Mouse (Mus musculus): ENCODE measurements around the gene Zfp507. TPM values are rescaled to one million over a fixed set of nuclear protein-coding genes. Genes with fewer than 3 reads are reported as not detected.
A peak's percentile ranks its signal among the peaks of the same experiment; 100 is the strongest.

Zfp507 gene
- 15.4 and 19.9 TPM in 2 replicates for polyA plus RNA-seq (2016; fragmentation: Nextera tagmentation; extraction: Ambion mirVana)

DNA sequence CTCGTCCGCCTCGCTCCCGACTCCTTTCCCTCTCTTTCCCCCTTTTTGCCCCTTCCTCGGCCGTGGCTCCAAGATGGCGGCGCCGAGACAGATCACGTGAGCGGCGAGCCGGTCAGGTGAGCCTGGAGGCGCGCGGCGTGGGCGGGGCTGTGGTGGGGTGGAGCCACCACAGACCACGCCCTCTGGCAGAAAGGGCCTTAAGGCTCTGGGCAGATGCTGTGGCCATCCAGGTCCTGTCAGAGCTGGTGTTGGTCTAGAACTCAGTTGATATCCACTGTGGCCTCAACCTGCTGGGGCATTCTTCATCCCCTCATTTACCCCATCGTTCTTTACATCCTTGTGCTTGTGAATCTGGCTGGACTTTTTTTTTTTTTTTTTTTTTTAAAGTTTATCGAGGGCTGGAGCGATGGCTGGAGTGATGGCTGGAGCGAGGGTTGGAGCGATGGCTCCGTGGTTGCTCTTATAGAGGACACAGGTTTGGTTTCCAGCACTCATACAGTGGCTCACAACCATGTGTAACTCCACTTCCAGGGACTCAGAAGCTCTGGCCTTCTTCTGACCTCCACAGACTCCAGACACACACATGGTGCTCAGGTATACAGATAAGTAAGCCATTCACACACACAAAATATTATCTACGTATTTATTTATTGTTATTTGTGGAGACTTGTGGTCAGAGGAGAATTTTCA lies at the start of gene Zfp507:
Zfp507 (minus strand) TSS at position 98 of the 690 bp plus-strand sequence.
- peak within 1 kb of the TSS; percentile 96 for H3K27ac ChIP-seq
- peaks cover 15% of the 10 kb centered on the region for H3K4me1 ChIP-seq (replicated peaks)

DNA sequence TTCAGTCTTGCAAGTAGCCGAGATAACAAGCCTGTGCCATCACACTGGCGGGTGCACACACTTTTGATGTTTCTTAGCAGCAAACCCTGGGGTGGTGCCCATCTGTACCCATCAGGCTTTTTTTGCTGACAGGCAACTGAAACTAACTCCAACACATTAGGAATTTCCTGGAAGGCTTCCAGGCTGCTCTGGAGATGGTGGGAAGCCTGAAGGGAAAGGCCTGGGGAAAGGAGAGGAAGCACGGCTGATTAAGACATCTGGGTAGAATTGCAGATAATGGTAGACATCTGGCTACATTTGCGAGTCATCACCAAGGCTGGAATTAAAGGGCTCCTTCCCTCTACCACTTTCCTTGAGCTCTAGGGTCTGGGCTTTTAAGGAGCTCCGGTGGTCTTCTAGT lies 47.6 kb upstream of the Zfp507 start:
- Histone ChIP-seq H3K4me1 (replicated peaks) (no peaks in the 10 kb centered on the region), H3K36me3 (no peaks in the 10 kb centered on the region)
- DNase-seq (ENCODE audit: low spot score): no peak

More for the DNA sequence above, at the start of gene Zfp507:
- no peaks in the 10 kb centered on the region for H3K9me3 ChIP-seq
- 20% methylated on average over 26 of the region's 26 CpGs for WGBS
- H3K27me3 ChIP-seq (ENCODE audit: insufficient read depth, poor library complexity, severe bottlenecking): no peaks in the 10 kb centered on the region
- peak; percentile 92 for DNase-seq (ENCODE audit: low spot score)
- H3K4me3 ChIP-seq: peak within 1 kb of the TSS; percentile 86
- H3K36me3 ChIP-seq: peaks cover 33% of the 10 kb centered on the region

DNA sequence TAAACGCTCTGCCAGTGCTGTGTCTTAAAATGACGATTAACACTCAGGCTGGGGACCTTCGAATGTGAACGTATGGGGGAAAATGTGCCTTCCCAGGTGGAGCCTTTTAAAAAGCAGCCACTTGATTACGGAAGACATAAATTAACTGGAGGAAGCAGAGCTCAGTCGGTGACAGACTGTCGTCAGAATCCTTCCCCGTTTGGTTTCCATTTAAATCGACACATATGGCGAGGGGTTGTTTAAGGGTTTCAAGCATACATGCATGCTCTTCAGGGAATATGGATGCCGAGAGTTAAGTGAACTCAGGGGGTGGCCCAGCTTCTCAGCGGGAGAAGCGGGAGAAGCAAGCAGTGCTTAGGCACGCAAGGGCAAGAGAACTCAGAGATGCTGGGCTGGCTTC lies 45.7 kb upstream of the Zfp507 start:
- H3K4me3 ChIP-seq: no peak overlapping the region
- no peaks in the 10 kb centered on the region for H3K9me3 ChIP-seq
- no peak overlapping the region for H3K27ac ChIP-seq
- no peak for DNase-seq (ENCODE audit: low spot score)
- 66% methylated on average over 14 of the region's 14 CpGs for WGBS
- H3K4me1 ChIP-seq (replicated peaks): no peaks in the 10 kb centered on the region
- no peaks in the 10 kb centered on the region for H3K27me3 ChIP-seq (ENCODE audit: insufficient read depth, poor library complexity, severe bottlenecking)
- no peaks in the 10 kb centered on the region for H3K36me3 ChIP-seq

More for the DNA sequence above, 47.6 kb upstream of the Zfp507 start:
- H3K27me3 ChIP-seq (ENCODE audit: insufficient read depth, poor library complexity, severe bottlenecking): no peaks in the 10 kb centered on the region
- no peak overlapping the region for H3K4me3 ChIP-seq
- no peak overlapping the region for H3K27ac ChIP-seq
- no peaks in the 10 kb centered on the region for H3K9me3 ChIP-seq
- 89% methylated on average over 5 of the region's 5 CpGs for WGBS

DNA sequence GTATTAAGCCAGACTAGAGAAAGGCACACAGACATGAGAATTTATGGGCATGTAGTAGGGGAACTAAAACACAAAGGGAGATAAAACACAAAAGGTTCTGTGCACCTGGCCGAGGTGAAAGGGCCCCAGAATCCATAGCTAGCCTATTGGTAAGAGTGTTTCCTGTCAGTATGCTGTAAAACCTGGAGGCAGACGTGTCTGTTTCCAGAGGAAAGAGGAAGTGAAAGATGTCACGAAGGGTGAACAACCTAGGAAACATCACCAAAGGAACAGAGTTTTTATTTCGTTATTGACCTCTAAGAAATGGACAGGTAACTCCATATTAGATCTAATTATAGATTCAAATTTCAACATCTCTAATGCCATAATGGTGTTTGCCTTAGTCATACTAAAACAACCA lies 37.7 kb upstream of the Zfp507 start:
- DNase-seq (ENCODE audit: low spot score): no peak
- Histone ChIP-seq H3K27me3 (ENCODE audit: insufficient read depth, poor library complexity, severe bottlenecking) (no peaks in the 10 kb centered on the region), H3K9me3 (no peaks in the 10 kb centered on the region), H3K36me3 (no peaks in the 10 kb centered on the region), H3K4me1 (replicated peaks) (0 out of 2 replicates have a peak, but pooled peaks cover 6% of the 10 kb centered on the region), H3K27ac (no peak overlapping the region), H3K4me3 (no peak overlapping the region)
- WGBS: 88% methylated on average over 4 of the region's 4 CpGs

DNA sequence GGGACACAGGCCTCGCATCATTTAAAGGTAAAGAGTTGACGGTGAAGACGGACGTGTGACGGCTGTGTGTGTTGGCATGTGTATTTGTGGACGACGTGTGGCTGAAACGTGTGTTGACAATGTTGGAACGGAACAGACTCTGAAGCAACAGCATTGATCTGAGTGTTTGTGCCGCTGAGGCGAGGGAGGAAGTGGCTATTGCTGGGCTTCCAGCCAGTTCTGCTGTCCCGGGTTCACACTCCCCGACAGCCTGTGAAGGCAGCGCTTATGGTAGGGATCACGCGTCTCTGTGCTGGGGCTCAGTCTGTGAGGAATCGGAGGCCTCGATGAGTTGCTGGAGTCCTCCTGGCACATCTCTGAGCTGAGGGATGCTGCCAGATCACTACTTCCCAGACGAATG lies 34.0 kb upstream of the Zfp507 start:
- DNase-seq (ENCODE audit: low spot score): no peak
- H3K27me3 ChIP-seq (ENCODE audit: insufficient read depth, poor library complexity, severe bottlenecking): no peaks in the 10 kb centered on the region
- H3K9me3 ChIP-seq: no peaks in the 10 kb centered on the region
- no peak overlapping the region for H3K4me3 ChIP-seq
- H3K4me1 ChIP-seq (replicated peaks): 0 out of 2 replicates have a peak, but pooled peaks cover 6% of the 10 kb centered on the region
- H3K36me3 ChIP-seq: no peaks in the 10 kb centered on the region
- WGBS: 81% methylated on average over 19 of the region's 19 CpGs
- no peak overlapping the region for H3K27ac ChIP-seq

DNA sequence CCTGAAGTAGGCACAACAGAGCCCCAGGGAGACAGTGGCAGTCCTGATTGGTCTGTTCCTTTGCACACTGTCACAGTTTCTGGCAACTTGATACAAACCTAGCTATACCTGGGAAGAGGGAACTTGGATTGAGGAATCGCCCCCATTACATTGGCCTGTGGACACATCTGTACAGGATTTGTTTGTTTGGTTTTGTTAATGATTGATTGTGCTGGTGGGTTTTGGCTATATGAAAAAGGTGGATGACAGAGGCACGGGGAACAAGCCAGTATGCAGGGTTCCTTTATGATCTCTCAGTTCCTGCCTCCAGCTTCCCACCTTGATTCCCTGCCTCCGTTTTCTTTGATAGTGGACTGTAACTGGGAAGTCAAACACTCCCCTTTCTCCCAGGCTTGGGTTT lies 33.6 kb upstream of the Zfp507 start:
- no peak for DNase-seq (ENCODE audit: low spot score)
- no peak overlapping the region for H3K27ac ChIP-seq
- H3K27me3 ChIP-seq (ENCODE audit: insufficient read depth, poor library complexity, severe bottlenecking): no peaks in the 10 kb centered on the region
- no peaks in the 10 kb centered on the region for H3K9me3 ChIP-seq
- no peaks in the 10 kb centered on the region for H3K36me3 ChIP-seq
- WGBS: 82% methylated on average over 3 of the region's 3 CpGs
- no peak overlapping the region for H3K4me3 ChIP-seq
- 0 out of 2 replicates have a peak, but pooled peaks cover 6% of the 10 kb centered on the region for H3K4me1 ChIP-seq (replicated peaks)

DNA sequence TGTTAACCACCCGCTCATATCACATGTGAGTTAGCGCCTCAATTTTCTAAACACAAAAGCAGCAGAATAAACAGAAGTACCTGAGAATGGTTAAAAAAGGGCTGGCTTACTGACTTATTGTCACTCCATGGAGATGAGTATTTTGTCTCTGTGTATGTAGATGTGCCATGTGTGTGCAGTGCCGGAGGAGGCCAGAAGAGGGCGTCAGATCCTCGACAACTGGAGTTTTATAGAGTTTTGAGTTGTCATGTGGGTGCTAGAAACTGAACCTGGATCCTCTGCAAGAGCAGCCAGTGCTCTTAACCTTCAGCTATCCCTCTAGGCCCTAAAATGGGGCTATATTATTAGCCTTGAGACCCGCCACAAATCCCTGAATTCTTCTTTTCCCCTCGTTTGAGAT lies 27.3 kb upstream of the Zfp507 start:
- H3K4me3 ChIP-seq: no peak overlapping the region
- H3K9me3 ChIP-seq: no peaks in the 10 kb centered on the region
- no peak for DNase-seq (ENCODE audit: low spot score)
- no peak overlapping the region for H3K27ac ChIP-seq
- 89% methylated on average over 7 of the region's 7 CpGs for WGBS
- H3K27me3 ChIP-seq (ENCODE audit: insufficient read depth, poor library complexity, severe bottlenecking): no peaks in the 10 kb centered on the region
- H3K36me3 ChIP-seq: no peaks in the 10 kb centered on the region
- no peaks in the 10 kb centered on the region for H3K4me1 ChIP-seq (replicated peaks)

DNA sequence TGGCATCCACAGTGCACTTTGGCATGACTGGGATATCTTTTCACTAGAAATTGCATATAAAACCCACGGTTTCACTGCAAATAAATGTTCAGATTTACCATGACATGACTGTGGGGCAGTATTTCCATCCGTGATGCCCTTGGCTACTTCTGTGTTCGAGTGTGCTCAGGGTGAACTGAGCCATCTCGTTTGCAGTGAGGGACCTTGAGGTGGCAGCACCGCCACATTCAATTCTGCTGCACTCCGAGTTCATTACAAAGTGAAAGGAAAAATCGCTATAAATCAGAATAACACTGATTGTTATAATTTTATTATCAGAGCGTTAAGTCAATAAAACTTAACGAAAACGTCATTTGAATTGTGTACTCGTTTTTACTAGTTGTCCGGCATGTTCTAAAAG lies 21.1 kb upstream of the Zfp507 start:
- Histone ChIP-seq H3K4me3 (no peak overlapping the region), H3K4me1 (replicated peaks) (no peaks in the 10 kb centered on the region), H3K36me3 (no peaks in the 10 kb centered on the region), H3K27me3 (ENCODE audit: insufficient read depth, poor library complexity, severe bottlenecking) (no peaks in the 10 kb centered on the region), H3K9me3 (0 out of 2 replicates have a peak, but pooled peaks cover 6% of the 10 kb centered on the region), H3K27ac (no peak overlapping the region)
- no peak for DNase-seq (ENCODE audit: low spot score)
- WGBS: 85% methylated on average over 12 of the region's 12 CpGs

DNA sequence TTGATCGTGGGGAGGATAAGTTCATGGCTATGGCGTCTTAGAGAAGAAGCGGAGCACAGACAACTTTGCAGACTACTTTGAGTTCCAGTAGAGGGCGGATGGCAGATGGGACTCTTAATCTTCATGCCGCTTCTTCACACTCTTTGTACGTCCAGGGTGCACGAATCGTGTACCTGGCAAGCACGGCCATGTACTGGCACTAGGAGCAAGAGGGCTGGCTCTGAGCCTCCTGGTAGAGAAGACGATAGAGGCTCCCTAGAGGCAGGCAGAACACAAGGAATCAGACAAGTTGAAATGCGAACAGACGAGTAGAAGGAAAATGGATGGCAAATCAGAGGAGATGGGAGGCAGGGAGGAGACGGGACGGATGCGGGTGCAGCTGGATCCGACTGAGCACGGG lies 19.5 kb upstream of the Zfp507 start:
- Histone ChIP-seq H3K9me3 (0 out of 2 replicates have a peak, but pooled peaks cover 6% of the 10 kb centered on the region), H3K27me3 (ENCODE audit: insufficient read depth, poor library complexity, severe bottlenecking) (no peaks in the 10 kb centered on the region), H3K4me3 (no peak overlapping the region), H3K4me1 (replicated peaks) (no peaks in the 10 kb centered on the region), H3K36me3 (no peaks in the 10 kb centered on the region), H3K27ac (no peak overlapping the region)
- 89% methylated on average over 17 of the region's 17 CpGs for whole genome bisulfite sequencing
- no peak for DNase-seq (ENCODE audit: low spot score)

DNA sequence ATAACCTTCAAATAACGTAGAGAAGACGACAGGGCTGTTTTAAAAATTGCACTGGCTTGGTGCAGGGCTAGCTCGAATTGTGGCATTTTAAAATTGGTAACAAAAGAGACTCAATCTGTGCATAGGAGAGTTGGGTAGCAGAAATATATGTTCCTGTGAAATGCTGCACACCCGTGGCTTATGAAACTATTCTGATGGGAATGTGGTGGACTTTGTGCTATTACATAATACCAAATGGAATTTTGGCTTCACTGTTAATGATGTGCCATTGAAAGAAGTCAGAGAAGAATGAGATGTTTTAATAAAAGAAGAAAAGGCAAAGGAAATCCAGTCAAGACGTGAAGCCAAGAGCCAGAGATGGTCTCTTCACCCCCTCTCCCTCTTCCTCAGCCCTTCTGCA lies 18.6 kb upstream of the Zfp507 start:
- DNase-seq (ENCODE audit: low spot score): no peak
- WGBS: 87% methylated on average over 5 of the region's 5 CpGs
- Histone ChIP-seq H3K27ac (no peak overlapping the region), H3K4me3 (no peak overlapping the region), H3K27me3 (ENCODE audit: insufficient read depth, poor library complexity, severe bottlenecking) (no peaks in the 10 kb centered on the region), H3K9me3 (0 out of 2 replicates have a peak, but pooled peaks cover 6% of the 10 kb centered on the region), H3K4me1 (replicated peaks) (no peaks in the 10 kb centered on the region), H3K36me3 (no peaks in the 10 kb centered on the region)

DNA sequence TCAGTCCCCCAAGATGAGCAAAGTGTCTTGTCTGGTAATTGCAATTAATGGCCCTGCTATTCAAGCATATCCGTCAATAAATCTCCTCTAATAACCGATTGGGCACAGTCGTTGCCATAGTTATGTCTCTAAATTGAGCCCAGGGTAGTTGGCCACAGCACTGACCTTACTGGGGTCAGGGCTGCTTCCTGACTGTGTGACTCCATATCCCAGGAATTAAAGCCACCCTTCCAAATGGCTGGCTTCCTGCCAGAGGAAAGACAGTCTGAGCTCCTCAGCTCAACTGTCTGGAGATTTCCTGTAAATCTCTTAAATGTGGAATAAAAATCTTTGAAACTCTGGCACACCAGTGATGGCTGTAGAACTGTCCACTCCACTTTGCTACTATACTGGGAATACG lies 16.7 kb upstream of the Zfp507 start:
- Histone ChIP-seq H3K36me3 (no peaks in the 10 kb centered on the region), H3K9me3 (0 out of 2 replicates have a peak, but pooled peaks cover 6% of the 10 kb centered on the region), H3K4me1 (replicated peaks) (no peaks in the 10 kb centered on the region), H3K27me3 (ENCODE audit: insufficient read depth, poor library complexity, severe bottlenecking) (no peaks in the 10 kb centered on the region), H3K27ac (no peak overlapping the region), H3K4me3 (no peak overlapping the region)
- 88% methylated on average over 4 of the region's 4 CpGs for WGBS
- no peak for DNase-seq (ENCODE audit: low spot score)

DNA sequence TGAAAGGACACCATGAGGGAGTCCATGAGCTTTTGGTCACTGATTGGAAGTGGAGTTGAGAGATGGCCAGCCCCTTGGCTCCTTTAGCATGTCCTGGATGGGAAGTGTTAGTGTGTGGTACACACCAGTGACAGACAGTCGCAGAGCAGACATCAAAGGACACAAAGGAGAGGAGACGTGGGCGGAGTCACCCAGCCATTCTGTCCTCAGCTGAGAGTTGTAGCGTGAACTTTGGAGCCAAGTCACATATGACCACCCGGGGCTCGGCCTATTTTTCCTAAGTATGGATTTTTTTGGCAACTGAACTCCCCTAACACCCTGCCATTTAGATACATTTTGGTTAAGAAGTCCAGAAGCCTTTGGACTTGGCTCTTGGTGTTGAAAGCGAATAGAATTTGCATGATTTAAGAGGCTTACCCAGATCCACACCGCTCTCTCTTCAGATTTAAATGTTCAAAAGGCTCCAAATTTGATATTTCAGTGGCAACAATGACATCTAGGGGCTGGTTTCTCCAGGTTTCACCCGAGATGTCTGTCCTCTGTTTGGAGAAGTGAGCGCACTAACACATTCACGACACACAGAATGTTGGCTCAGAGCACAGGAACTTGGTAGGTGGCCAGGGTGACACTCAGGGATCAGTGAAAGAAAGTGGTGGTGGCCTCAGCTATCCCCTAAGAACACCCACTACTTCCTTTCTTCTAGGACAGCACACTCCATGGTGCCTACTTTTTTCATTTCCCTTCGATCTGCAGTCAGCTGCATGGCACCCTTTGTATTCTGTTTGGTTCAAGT lies 12.2 kb upstream of the Zfp507 start:
- no peak for DNase-seq (ENCODE audit: low spot score)
- Histone ChIP-seq H3K4me3 (no peak overlapping the region), H3K27me3 (ENCODE audit: insufficient read depth, poor library complexity, severe bottlenecking) (no peaks in the 10 kb centered on the region), H3K4me1 (replicated peaks) (no peaks in the 10 kb centered on the region), H3K36me3 (no peaks in the 10 kb centered on the region), H3K27ac (no peak overlapping the region), H3K9me3 (no peaks in the 10 kb centered on the region)
- WGBS: 80% methylated on average over 12 of the region's 12 CpGs

DNA sequence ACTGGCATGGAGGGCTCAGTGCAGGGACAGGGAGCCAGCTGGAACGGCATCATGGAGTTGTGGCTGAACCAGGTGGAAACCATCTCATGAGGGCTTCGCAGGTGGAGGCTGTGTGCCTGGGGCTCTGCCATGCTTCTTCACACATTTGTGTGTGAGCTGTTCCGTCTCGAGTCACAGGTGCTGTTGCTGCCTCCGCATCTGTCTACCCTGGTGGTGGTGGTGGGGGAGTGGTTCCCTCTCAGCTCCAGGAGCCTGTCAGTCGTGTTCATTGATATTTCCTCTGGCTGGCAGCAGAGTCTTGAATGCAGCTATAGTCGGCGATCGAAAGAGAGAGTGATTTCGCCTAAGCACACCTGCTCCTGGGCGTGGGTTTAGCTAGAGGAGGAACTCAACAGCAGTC lies 10.5 kb upstream of the Zfp507 start:
- no peaks in the 10 kb centered on the region for H3K36me3 ChIP-seq
- H3K4me1 ChIP-seq (replicated peaks): no peaks in the 10 kb centered on the region
- no peak for DNase-seq (ENCODE audit: low spot score)
- no peak overlapping the region for H3K4me3 ChIP-seq
- no peaks in the 10 kb centered on the region for H3K27me3 ChIP-seq (ENCODE audit: insufficient read depth, poor library complexity, severe bottlenecking)
- WGBS: 87% methylated on average over 11 of the region's 11 CpGs
- H3K9me3 ChIP-seq: no peaks in the 10 kb centered on the region
- no peak overlapping the region for H3K27ac ChIP-seq

Data from hindbrain, embryonic 10.5 days (tissue).